Mouse (Mus musculus) E14TG2a.4 (cell line): ENCODE measurements around the gene Dctn2.

ENCODE experiments used
- H3K27me3 ChIP-seq: 2 replicates; pipeline ENCODE4 v1.6.1; 2014; ENCODE audit warnings: low read length, control low read depth; ENCODE audit not compliant: insufficient read depth
- H3K36me3 ChIP-seq: 2 replicates; pipeline ENCODE4 v1.6.1; 2014; ENCODE audit warnings: low read length, control low read depth; ENCODE audit not compliant: insufficient read depth
- H3K4me1 ChIP-seq: replicated peaks from 2 replicates; pipeline ENCODE4 v1.6.1; 2014; ENCODE audit warnings: low read depth, low read length, control low read depth
- H3K4me3 ChIP-seq: replicated peaks from 2 replicates; pipeline ENCODE4 v1.5.1; 2014; ENCODE audit warnings: mild to moderate bottlenecking, low read length
- H3K9me3 ChIP-seq: 2 replicates; pipeline ENCODE4 v1.6.1; 2014; ENCODE audit warnings: low read length, control low read depth
- CTCF ChIP-seq: conservative IDR thresholded peaks from 2 replicates; pipeline ENCODE4 v1.5.1; 2014; ENCODE audit warnings: low read length
- NANOG ChIP-seq: IDR thresholded peaks from 2 replicates; pipeline ENCODE4 v1.6.1; 2014; ENCODE audit warnings: borderline replicate concordance, low read length, mixed read lengths
- POU5F1 ChIP-seq: IDR thresholded peaks from 2 replicates; pipeline ENCODE4 v1.6.1; 2014; ENCODE audit warnings: low read length, borderline replicate concordance

Gene Dctn2

GRCm38 (mm10) chr10:127258489-127258888 lies 7.7 kb upstream of the Dctn2 start:
- Histone ChIP-seq H3K4me1 (peaks cover 72% of the 10 kb centered on the region), H3K9me3 (no peaks in the 10 kb centered on the region), H3K36me3 (peaks cover 47% of the 10 kb centered on the region), H3K27me3 (no peaks in the 10 kb centered on the region), H3K4me3 (0 out of 2 replicates have a peak overlapping the region, but pooled peaks have one; percentile 8)
- TF ChIP-seq NANOG, result no peak
- TF ChIP-seq POU5F1, result no peak
- TF ChIP-seq CTCF, result no peak

DNA sequence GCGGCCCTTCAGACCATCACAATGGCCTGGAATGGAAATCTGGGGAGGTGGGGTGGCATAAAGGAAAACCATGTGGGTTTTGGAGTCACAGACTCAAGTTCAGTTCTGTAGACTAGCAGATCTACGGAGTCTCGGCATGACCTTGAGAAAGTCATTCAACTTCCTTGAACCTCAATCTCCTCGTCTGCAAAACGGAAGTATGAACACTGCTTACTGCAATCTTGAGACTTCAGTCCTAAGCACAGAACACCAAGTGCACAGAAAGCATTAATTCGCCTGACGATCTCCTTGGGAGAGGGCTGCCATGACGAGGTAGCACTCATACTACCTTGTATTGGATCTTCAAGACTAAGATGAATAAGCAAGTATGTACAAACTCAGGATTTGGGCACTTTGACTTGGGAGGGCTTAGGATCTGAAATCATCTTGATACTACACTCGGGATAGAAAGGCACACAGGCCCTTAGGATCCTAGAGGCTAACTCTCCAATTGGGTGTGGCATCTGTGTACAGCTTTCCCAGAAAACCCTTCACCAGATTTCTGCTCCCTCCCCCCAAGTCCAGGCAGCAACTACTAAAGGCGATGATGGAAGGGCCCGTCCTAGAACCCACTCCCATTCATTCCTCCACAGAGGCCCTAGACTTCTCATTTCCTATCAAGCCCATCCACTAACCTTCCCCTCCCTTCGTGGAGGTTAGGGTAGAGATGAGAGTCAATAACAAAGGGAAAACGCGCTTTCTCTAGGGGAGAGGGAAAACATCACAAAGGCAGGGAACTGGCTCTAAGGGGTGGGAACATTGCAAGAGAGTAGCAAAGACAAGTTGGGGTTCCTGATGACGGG lies 4.2 kb upstream of the Dctn2 start:
- peaks cover 41% of the 10 kb centered on the region for H3K36me3 ChIP-seq
- peak overlapping the region; percentile 83 for H3K4me3 ChIP-seq
- no peak for TF ChIP-seq POU5F1
- TF ChIP-seq CTCF, result no peak
- TF ChIP-seq NANOG, result no peak
- no peaks in the 10 kb centered on the region for H3K9me3 ChIP-seq
- H3K27me3 ChIP-seq, result no peaks in the 10 kb centered on the region
- peaks cover 92% of the 10 kb centered on the region for H3K4me1 ChIP-seq

DNA sequence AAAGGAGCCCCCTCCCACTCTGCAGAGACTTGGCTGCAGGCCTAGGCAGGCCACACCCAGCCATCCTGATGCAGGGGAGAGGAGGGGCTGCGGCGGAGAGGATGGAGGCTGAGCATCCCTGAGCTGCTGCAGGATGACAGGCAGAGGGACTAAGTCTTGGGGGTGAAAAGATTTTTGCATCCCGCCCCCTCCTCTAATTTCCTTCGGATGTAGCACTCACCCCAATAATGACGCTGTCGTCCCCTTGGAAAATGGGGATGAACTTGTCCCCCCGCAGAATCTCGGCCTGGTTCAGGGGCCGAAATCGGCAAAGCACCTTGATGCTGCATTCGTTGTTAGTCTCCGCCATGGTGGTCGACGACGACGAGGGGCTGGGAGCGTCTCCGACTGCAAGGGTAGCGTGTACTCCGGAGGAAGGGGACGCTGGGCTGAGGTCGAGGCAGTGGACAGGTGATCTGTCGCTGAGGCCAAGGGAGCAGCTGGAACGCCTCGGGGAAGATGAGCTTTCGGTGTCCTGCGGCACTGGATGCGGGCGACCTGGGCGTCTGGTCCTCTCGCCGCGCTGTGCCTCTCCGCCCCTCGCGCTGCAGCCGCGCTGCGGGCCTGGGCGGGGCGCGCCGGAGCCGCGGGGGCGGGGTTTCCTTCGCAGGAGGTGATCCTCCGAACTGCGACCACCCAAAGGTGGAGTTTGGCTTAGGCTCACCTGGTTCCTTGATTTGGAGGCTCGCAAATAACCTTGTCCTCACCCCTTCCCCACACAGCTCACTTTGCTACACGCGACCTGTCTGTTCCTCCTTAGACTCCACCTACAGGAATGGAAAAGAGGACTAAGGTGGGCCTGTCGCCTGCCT lies 3.4 kb upstream of the Dctn2 start, which contains the start of gene Kif5a:
Kif5a (minus strand) TSS at position 801 of the 851 bp plus-strand sequence.
- peaks cover 92% of the 10 kb centered on the region for H3K4me1 ChIP-seq
- H3K4me3 ChIP-seq, result peak within 1 kb of the TSS; percentile 83
- no peaks in the 10 kb centered on the region for H3K27me3 ChIP-seq
- H3K9me3 ChIP-seq, result no peaks in the 10 kb centered on the region
- peaks cover 40% of the 10 kb centered on the region for H3K36me3 ChIP-seq
- TF ChIP-seq CTCF (no peak), NANOG (no peak), POU5F1 (no peak)

GRCm38 (mm10) chr10:127263631-127264030 lies 2.5 kb upstream of the Dctn2 start:
- peak overlapping the region; percentile 83 for H3K4me3 ChIP-seq
- peaks cover 92% of the 10 kb centered on the region for H3K4me1 ChIP-seq
- H3K9me3 ChIP-seq, result no peaks in the 10 kb centered on the region
- TF ChIP-seq POU5F1 (no peak), NANOG (no peak)
- peaks cover 40% of the 10 kb centered on the region for H3K36me3 ChIP-seq
- no peaks in the 10 kb centered on the region for H3K27me3 ChIP-seq

- H3K27me3 ChIP-seq, result no peaks in the 10 kb centered on the region
- peaks cover 40% of the 10 kb centered on the region for H3K36me3 ChIP-seq
- TF ChIP-seq NANOG (no peak), CTCF (no peak), POU5F1 (no peak)
- H3K4me1 ChIP-seq, result peaks cover 92% of the 10 kb centered on the region
- H3K4me3 ChIP-seq, result peak overlapping the region; percentile 29
- H3K9me3 ChIP-seq, result no peaks in the 10 kb centered on the region
These were observed 1.8 kb upstream of the Dctn2 start for GRCm38 (mm10) chr10:127264336-127264735.

GRCm38 (mm10) chr10:127264971-127265370 lies 1.2 kb upstream of the Dctn2 start:
- H3K4me3 ChIP-seq, result no peak overlapping the region; the same call in 1 of the 2 replicates
- H3K9me3 ChIP-seq, result no peaks in the 10 kb centered on the region
- H3K27me3 ChIP-seq, result no peaks in the 10 kb centered on the region
- H3K36me3 ChIP-seq, result peaks cover 41% of the 10 kb centered on the region
- peak; percentile 50; the same call in 1 of the 2 replicates for TF ChIP-seq POU5F1
- no peak for TF ChIP-seq NANOG
- TF ChIP-seq CTCF, result no peak
- peaks cover 92% of the 10 kb centered on the region for H3K4me1 ChIP-seq

DNA sequence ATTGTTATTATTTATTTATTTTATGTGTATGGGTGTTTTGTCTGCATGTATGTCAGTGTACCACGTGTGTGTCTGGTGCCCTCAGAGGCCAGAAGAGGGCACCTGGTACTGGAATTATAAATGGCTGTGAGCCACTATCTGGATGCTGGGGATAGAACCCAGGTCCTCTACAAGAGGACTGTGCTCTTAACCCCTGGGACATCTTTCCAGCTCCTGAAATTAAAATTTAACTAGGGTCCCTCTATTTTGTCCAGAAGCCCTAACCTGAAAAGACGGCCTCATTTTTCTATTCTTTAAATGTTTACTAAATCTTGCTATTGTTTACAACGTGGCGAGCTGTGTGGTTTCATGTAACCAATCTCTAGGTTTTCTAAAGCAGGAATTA lies 449 bp upstream of the Dctn2 start:
- Histone ChIP-seq H3K4me1 (peaks cover 92% of the 10 kb centered on the region), H3K4me3 (peak overlapping the region; percentile 99; the same call in 1 of the 2 replicates), H3K9me3 (no peaks in the 10 kb centered on the region), H3K36me3 (peaks cover 44% of the 10 kb centered on the region), H3K27me3 (no peaks in the 10 kb centered on the region)
- TF ChIP-seq CTCF, result no peak
- no peak for TF ChIP-seq NANOG
- no peak for TF ChIP-seq POU5F1

DNA sequence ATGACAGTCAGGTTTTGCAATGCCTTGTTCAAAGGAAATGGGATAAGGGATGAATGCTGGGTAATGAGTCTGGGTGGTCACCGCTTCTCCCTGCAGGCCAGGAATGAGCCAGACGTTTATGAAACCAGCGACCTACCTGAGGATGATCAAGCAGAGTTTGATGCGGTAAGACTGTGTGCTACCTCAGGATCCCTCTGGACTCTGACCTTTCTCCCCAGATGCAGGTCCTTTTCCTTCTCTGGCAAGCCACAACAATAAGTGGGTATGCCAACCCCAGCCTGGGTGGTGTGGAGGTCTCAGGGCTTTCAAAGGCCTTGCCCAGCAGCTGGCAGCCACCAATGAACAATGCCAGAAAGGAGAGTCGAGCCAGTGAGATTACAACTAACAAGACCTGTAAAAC lies 1.1 kb downstream of the Dctn2 start:
- H3K4me1 ChIP-seq, result peaks cover 92% of the 10 kb centered on the region
- H3K36me3 ChIP-seq, result peaks cover 50% of the 10 kb centered on the region
- TF ChIP-seq NANOG (no peak), POU5F1 (no peak)
- H3K27me3 ChIP-seq, result no peaks in the 10 kb centered on the region
- peak overlapping the region; percentile 99 for H3K4me3 ChIP-seq
- H3K9me3 ChIP-seq, result no peaks in the 10 kb centered on the region
